Mouse (Mus musculus): ENCODE measurements around the gene Phtf2.

- TF ChIP-seq POLR2A (IDR thresholded peaks at IDR 0.05; ENCODE audit: low read depth, low read length) (no peak), CTCF (IDR thresholded peaks at IDR 0.05; ENCODE audit: borderline replicate concordance, insufficient read depth, low read length) (no peak)
Measured at GRCm38 (mm10) chr5:20884036-20884620, 2.2 kb upstream of the Phtf2 start.

Data from embryonic fibroblast, embryonic 13.5 days (primary cell).